Mouse (Mus musculus) lung, adult 18-20 months (tissue): ENCODE data around the gene Olfr136.

Experiments used
- DNase-seq, 2 experiments: peaks; one replicate each; pipeline ENCODE4 v3.0.0; 2022; ENCODE audit warnings: mixed read lengths in 2 of 2

Olfr136 gene

DNA sequence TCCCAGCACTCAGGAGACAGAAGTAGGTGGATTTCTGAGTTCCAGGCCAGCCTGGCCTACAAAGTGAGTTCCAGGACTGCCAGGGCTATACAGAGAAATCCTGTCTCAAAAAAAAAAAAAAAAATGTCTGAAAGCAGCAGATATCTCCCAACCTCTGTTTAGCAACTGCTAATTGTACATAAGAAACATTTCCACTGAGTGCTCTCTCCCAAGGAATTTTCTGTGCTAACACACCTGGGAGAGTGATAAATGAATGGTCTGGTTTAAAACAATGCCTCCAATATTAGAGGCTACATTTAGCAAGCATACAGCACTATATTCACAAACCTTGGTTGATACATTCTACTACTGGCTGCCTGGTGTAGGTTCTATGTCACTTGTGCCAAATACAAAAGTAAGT lies at the start of gene Olfr136:
Gene Olfr136 (plus strand): TSS at position 301 of the 400 bp plus-strand sequence.
- DNase-seq = no peak

DNA sequence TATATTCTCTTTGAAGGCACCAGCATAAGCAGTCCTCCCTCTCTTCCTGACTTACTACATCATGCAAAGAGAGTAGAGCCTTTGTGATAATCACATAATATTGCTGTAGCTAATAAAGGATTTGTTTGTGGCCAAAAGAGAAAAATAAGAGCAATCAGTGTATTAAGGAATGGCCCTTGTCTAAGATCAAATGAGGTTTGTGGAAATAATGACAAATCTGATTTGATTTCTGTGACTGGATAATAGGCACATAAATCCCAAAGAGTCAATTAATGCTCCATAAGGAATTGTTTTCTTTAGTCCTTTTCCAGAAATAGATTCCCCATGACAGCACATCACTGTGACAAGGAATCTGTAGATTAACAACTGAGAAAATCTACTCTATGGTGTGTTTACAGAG lies 22.2 kb upstream of the Olfr136 start, which contains the start of gene Olfr137:
Gene Olfr137 (minus strand): TSS at position 101 of the 400 bp plus-strand sequence.
- no peak for DNase-seq
